Mouse (Mus musculus) kidney, postnatal 0 days (tissue): ENCODE data around the gene Pole2. TPM values are rescaled to one million over a fixed set of nuclear protein-coding genes. Genes with fewer than 3 reads are reported as not detected.

Experiments
- ATAC-seq: fragments of 200-750 bp; cut with Nextera tagmentation; replicated peaks from 2 replicates; pipeline ENCODE4 v1.8.0; 2017; ENCODE audit warnings: low read depth, moderate number of reproducible peaks, moderate TSS enrichment, moderate library complexity; ENCODE audit not compliant: low FRiP score
- DNase-seq: peaks from one replicate; pipeline ENCODE4 v3.0.0-alpha.2; 2016; ENCODE audit warnings: low spot score
- H3K27ac ChIP-seq: fragments of 300-500 bp; sonication (generic); 2 replicates; pipeline ENCODE4 v1.5.1; 2014; ENCODE audit warnings: mild to moderate bottlenecking
- H3K27me3 ChIP-seq: fragments of 300-500 bp; sonication (generic); 2 replicates; pipeline ENCODE4 v1.6.1; 2014; ENCODE audit warnings: low read length, mixed read lengths; ENCODE audit not compliant: insufficient read depth
- H3K36me3 ChIP-seq: fragments of 300-500 bp; sonication (generic); 2 replicates; pipeline ENCODE4 v1.6.1; 2014; ENCODE audit warnings: low read length, mixed read lengths; ENCODE audit not compliant: insufficient read depth
- H3K4me1 ChIP-seq: fragments of 300-500 bp; sonication (generic); replicated peaks from 2 replicates; pipeline ENCODE4 v1.6.1; 2014; ENCODE audit warnings: antibody characterized with exemption, low read length, mixed read lengths; ENCODE audit not compliant: insufficient read depth
- H3K4me2 ChIP-seq: fragments of 300-500 bp; sonication (generic); 2 replicates; pipeline ENCODE4 v1.6.1; 2014; ENCODE audit warnings: mild to moderate bottlenecking, low read length, moderate library complexity, mixed read lengths
- H3K4me3 ChIP-seq: fragments of 300-500 bp; sonication (generic); replicated peaks from 2 replicates; pipeline ENCODE4 v1.5.1; 2014; ENCODE audit warnings: low read depth, low read length
- H3K9ac ChIP-seq: fragments of 300-500 bp; sonication (generic); 2 replicates; pipeline ENCODE4 v1.6.1; 2014; ENCODE audit warnings: low read depth, low read length
- H3K9me3 ChIP-seq: fragments of 300-500 bp; sonication (generic); replicated peaks from 2 replicates; pipeline ENCODE4 v1.6.1; 2016; ENCODE audit warnings: low read length, inconsistent platforms, mixed read lengths
- CTCF ChIP-seq: IDR thresholded peaks from 2 replicates; pipeline ENCODE4 v1.5.1; 2016; ENCODE audit warnings: antibody characterized with exemption, low read depth, mild to moderate bottlenecking, moderate library complexity
- WGBS: fragments of 180-500 bp; shearing (Covaris S2); extraction: QIAGEN DNeasy Blood & Tissue Kit; methylation state at CpG from one replicate; pipeline ENCODE4 v1.1.7; 2014; 5-methylcytosine and 5-hydroxymethylcytosine counted together
- polyA plus RNA-seq: library from polyadenylated mRNA; unstranded; fragments of >200 nt; fragmentation: Nextera tagmentation; extraction: Ambion mirVana; gene quantifications from 2 replicates; pipeline ENCODE4 v1.2.1, GENCODE M21; 2015

The Pole2 gene
- polyA plus RNA-seq, 1 experiment from 2014 or later = 15.3 TPM

DNA sequence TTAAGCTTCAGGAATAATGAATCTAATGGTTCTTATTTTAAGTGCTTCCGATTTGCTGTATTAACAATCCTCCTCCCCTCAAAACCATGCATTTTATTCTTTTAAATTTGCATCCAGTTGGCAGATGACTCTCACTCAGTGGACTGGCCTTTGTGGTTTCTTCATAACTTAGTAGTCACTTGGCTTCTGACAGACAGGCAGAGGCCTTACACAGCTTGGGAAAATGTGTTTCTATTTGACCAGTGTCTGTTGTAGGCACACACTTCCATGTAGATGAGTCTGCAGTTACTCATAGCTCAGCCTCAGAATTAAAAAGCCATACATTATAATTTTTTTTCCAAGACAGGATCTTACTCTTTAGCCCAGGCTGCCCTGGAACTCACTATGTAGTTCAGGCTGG is 25.8 kb upstream of the Pole2 start:
- no peaks in the 10 kb centered on the region for H3K27me3 ChIP-seq
- no peak overlapping the region for H3K27ac ChIP-seq
- no peak overlapping the region for H3K4me2 ChIP-seq
- no peaks in the 10 kb centered on the region for H3K9me3 ChIP-seq
- H3K4me1 ChIP-seq = no peaks in the 10 kb centered on the region
- ATAC-seq (no peak), DNase-seq (no peak)
- 81% methylated on average over 1 of the region's 1 CpGs for WGBS
- H3K36me3 ChIP-seq = no peaks in the 10 kb centered on the region
- TF ChIP-seq CTCF = no peak
- H3K9ac ChIP-seq = no peak overlapping the region
- no peak overlapping the region for H3K4me3 ChIP-seq

DNA sequence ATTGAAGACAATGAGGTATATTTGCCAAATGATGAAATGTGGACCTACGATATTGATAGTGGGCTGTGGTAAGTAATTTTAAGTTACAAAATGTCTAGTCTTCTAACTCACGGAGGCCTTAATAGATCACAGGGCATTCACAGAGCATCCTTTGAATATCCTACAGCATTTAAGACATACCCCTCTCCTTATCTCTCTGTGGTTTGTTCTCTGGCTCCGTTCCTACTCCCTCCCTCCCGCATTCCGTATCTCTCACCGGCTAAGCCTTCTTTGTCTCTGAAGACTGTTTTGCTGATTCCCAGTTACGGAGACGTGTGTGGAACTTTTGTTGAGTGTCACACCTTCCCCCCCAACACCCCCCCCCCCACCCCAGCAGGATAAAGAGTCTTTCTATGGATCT is 22.8 kb upstream of the Pole2 start:
- H3K9ac ChIP-seq = no peak overlapping the region
- no peak for ATAC-seq
- H3K27ac ChIP-seq = no peak overlapping the region
- no peak for DNase-seq
- H3K36me3 ChIP-seq = no peaks in the 10 kb centered on the region
- H3K27me3 ChIP-seq = no peaks in the 10 kb centered on the region
- H3K4me2 ChIP-seq = no peak overlapping the region
- no peak overlapping the region for H3K4me3 ChIP-seq
- H3K9me3 ChIP-seq = no peaks in the 10 kb centered on the region
- no peaks in the 10 kb centered on the region for H3K4me1 ChIP-seq
- 85% methylated on average over 8 of the region's 8 CpGs for WGBS
- no peak for TF ChIP-seq CTCF

DNA sequence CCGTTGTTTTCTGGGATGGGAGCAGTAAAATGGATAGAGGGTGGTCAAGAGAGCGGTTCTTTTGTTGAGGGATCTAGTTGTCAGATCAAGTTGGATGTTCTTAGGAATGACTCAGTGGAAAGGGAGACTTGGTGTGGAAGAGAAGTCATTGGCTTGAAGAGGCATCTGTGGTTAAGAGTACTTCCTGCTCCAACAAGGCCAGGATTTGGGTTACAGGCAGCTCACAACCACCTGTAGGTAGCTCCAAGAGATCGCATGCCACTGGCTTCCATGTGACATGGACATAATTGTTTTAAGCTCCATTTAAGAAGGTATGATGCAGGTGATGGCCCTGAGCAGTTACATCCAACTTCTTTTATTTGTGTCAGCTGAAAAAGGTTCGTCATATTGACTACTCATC is 21.8 kb upstream of the Pole2 start:
- H3K27me3 ChIP-seq = no peaks in the 10 kb centered on the region
- H3K4me1 ChIP-seq = no peaks in the 10 kb centered on the region

DNA sequence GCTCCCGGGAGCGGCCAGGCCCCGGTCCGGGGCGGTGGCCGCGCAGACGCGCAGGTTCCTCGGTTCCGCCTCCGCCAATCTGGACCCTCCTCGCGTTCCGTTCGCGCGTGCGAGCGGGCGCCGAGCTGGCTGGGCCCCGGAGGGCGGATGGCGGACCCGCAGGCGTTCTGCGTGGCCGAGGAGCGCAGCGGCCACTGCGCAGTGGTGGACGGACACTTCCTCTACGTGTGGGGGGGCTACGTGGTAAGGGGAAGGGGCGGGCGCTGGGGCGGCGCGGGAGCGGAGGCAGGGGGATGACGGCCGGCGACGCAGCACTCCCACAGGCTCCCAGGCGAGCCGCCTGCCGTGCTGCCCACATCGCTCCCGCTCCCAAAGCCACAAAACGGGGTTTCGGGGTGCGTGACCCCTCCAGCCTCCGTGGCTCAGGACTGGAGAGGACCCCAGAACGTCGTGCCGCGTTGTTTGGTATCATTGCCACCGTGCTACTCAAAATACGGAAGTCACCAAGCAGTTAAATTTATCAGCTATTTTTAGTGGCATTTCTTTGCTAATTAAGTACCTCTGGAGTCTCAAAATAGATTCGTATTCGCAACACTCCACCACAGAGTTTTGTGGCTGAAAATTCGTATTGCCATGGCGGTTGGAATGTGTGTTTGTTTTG is 13.9 kb upstream of the Pole2 start:
- Histone ChIP-seq H3K36me3 (no peaks in the 10 kb centered on the region), H3K9ac (peak overlapping the region; percentile 81), H3K4me3 (peak overlapping the region; percentile 64), H3K27me3 (no peaks in the 10 kb centered on the region), H3K27ac (peak overlapping the region; percentile 67), H3K9me3 (no peaks in the 10 kb centered on the region), H3K4me1 (no peaks in the 10 kb centered on the region), H3K4me2 (peak overlapping the region; percentile 82)
- WGBS = under 1% methylated on average over 61 of the region's 64 CpGs
- ATAC-seq (peak; percentile 91), DNase-seq (peak; percentile 72)
- TF ChIP-seq CTCF = no peak

More for the DNA sequence above, 21.8 kb upstream of the Pole2 start:
- Histone ChIP-seq H3K36me3 (no peaks in the 10 kb centered on the region), H3K9me3 (no peaks in the 10 kb centered on the region), H3K9ac (no peak overlapping the region), H3K4me3 (no peak overlapping the region), H3K4me2 (no peak overlapping the region), H3K27ac (no peak overlapping the region)
- DNase-seq = no peak
- 86% methylated on average over 4 of the region's 4 CpGs for WGBS
- no peak for ATAC-seq
- no peak for TF ChIP-seq CTCF

DNA sequence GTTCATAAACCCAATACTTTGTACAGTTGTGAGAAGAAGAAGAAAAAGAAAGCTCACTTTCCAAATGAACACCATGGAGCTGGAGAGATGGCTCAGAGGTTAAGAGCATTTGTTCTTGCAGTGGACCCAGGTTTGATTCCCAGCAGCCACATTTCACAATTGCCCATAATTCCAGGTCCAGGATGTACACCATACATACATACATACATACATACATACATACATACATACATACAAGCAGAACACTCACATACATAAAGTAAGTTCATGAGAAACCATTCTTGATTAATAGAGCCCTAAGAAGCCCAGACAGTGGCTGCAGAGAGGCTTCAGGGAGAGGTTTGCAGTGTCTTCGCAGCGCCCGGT is 13.4 kb upstream of the Pole2 start:
- TF ChIP-seq CTCF = no peak
- Histone ChIP-seq H3K4me3 (peak overlapping the region; percentile 64), H3K27ac (peak overlapping the region; percentile 67), H3K36me3 (no peaks in the 10 kb centered on the region), H3K4me1 (no peaks in the 10 kb centered on the region), H3K9ac (peak overlapping the region; percentile 81), H3K27me3 (no peaks in the 10 kb centered on the region), H3K4me2 (peak overlapping the region; percentile 82), H3K9me3 (no peaks in the 10 kb centered on the region)
- WGBS = 2% methylated on average over 3 of the region's 3 CpGs
- peak; percentile 4 for DNase-seq
- ATAC-seq = no peak; the same call in 1 of the 2 replicates

DNA sequence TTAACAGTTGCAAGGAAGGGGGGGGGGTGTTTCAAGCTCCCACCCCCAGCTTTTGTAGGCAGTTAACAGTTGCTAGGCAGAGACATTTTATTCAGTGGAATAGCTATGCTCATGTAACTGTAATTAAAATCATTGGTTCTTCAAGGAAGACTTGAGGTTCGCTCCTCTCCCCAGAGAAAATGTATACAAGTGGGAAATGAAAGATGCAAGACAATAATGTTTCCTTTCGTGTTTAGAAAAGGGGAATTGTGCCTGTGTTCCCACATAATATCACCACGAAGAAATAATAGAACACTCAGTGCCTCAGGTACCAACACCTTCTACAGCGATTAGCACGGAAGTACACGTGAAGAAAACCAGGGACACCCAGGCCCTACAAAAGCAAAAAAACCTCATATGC is 12.9 kb upstream of the Pole2 start, which contains the start of gene Klhdc1:
TSS of gene Klhdc1 (plus strand) at position 301 of the 400 bp plus-strand sequence.
- WGBS = 70% methylated on average over 6 of the region's 6 CpGs
- Histone ChIP-seq H3K36me3 (no peaks in the 10 kb centered on the region), H3K27ac (peak within 1 kb of the TSS; percentile 67), H3K9ac (peak within 1 kb of the TSS; percentile 81), H3K4me2 (peak within 1 kb of the TSS; percentile 82), H3K4me1 (no peaks in the 10 kb centered on the region), H3K4me3 (peak within 1 kb of the TSS; percentile 64), H3K9me3 (no peaks in the 10 kb centered on the region), H3K27me3 (no peaks in the 10 kb centered on the region)
- DNase-seq (no peak), ATAC-seq (no peak)
- no peak for TF ChIP-seq CTCF

DNA sequence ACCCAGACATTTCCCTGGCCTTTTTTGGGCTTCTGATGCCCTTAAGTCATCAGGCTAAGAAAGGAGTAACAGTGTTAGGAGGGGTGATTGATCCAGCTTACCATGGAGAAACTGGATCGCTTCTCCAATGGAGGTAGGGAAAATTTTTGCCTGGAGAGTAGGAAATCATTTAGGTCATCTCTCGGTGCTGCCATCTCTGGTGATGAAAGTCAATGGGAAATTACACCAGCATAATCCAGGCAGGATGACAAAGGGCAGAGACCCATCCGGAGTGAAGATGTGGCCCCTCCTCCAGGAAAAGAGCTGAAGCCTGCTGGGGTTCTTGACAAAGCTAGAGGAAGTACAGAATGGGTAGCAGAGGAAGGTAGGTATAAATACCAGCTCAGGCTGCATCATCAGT is 10.3 kb upstream of the Pole2 start:
- no peak overlapping the region for H3K4me2 ChIP-seq
- no peaks in the 10 kb centered on the region for H3K4me1 ChIP-seq
- 37% methylated on average over 3 of the region's 3 CpGs for WGBS
- no peaks in the 10 kb centered on the region for H3K27me3 ChIP-seq
- no peak overlapping the region for H3K27ac ChIP-seq
- peak; percentile 32 for DNase-seq
- H3K9me3 ChIP-seq = no peaks in the 10 kb centered on the region
- no peak overlapping the region for H3K4me3 ChIP-seq
- no peaks in the 10 kb centered on the region for H3K36me3 ChIP-seq
- TF ChIP-seq CTCF = peak; percentile 41; the same call in 1 of the 2 replicates
- no peak for ATAC-seq
- no peak overlapping the region for H3K9ac ChIP-seq
